Mouse (Mus musculus) brain, embryonic 14.5 days (tissue): ENCODE results near the gene Ube2n.

ENCODE experiments used
- CTCF ChIP-seq: fragments of 200-500 bp; IDR thresholded peaks from 2 replicates; pipeline ENCODE4 v1.5.1; 2012; ENCODE audit warnings: inconsistent platforms, mild to moderate bottlenecking, moderate library complexity, borderline replicate concordance; ENCODE audit not compliant: insufficient read depth, insufficient read length; ENCODE audit errors: extremely low read depth
- POLR2A ChIP-seq: fragments of 200-500 bp; IDR thresholded peaks from 2 replicates; pipeline ENCODE4 v1.6.1; 2012; ENCODE audit warnings: mild to moderate bottlenecking, inconsistent platforms, borderline replicate concordance; ENCODE audit not compliant: poor library complexity, insufficient read depth, insufficient read length, severe bottlenecking; ENCODE audit errors: extremely low read depth

DNA sequence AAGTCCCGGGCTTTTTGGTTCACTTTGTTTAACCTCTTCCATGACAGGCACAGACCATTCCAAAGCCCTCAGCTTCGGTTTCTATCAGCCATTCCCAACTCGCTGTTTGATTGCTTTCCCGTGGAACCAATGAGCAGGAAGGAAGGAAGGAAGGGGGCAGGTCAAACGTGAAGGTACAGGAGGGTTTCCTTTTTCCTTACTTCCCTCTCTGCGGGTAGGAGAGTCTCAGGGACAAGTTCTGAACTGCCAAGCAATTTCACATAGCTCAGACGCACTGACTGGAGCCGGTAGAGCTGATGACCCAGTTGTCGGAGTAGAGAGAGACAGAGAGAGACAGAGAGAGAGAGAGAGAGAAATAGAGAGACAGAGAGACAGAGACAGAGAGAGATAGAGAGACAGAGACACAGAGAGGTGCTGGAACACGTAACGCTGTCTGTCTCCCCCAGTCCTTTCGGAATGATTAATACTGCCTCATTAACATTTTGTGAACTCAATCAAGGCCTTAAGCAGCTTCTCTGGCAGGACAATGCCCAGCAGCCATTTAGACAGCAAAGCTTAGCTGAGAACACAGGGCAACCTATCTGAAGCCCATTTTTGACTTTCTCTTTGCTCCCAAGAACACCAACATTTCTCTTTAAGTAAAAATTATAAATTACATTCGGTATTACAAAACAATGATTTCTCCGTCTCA lies 62.1 kb downstream of the Ube2n start:
- TF ChIP-seq CTCF, result no peak
- no peak for TF ChIP-seq POLR2A
